Mouse (Mus musculus) olfactory bulb, adult 2 months (tissue): ENCODE measurements around the gene Txndc11.

Experiments
- CTCF ChIP-seq: fragments of 200-500 bp; IDR thresholded peaks from 2 replicates; pipeline ENCODE4 v1.5.1; 2012; ENCODE audit warnings: low read depth, mild to moderate bottlenecking, low read length, moderate library complexity; ENCODE audit not compliant: insufficient read depth
- POLR2A ChIP-seq: fragments of 200-500 bp; IDR thresholded peaks from 2 replicates; pipeline ENCODE4 v1.6.1; 2012; ENCODE audit warnings: mild to moderate bottlenecking, low read depth, low read length, moderate library complexity; ENCODE audit not compliant: insufficient read depth

DNA sequence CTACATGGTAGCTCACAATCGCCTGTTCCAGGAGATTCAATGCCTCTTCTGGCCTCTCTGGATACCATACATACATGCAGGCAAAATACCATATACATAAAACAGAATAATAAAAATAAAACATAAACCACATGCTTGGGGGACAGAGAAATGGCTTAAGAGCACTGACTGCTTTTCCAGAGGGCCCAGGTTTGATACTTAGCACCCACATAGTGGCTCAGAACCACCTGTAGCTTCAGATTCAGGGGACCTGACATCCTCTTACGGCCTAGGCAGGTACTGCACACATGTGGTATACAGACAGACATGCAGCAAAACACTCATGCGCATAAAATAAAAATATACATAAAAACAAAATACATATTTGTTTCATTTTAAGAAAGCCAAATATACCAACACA, 48.2 kb downstream of the Txndc11 start:
- TF ChIP-seq CTCF (no peak), POLR2A (no peak)
